Mouse (Mus musculus) liver, embryonic 12.5 days (tissue): ENCODE measurements at regions not wholly inside any gene's neighbourhood (a gene's known extent, or its start where the extent isn't known, plus 50 kb on each side); places are given as distances from the start of the nearest gene placed in this dataset.

Experiments
- ATAC-seq: fragments of 200-750 bp; cut with Nextera tagmentation; 2 replicates; pipeline ENCODE4 v1.8.0; 2017; ENCODE audit warnings: moderate number of reproducible peaks, mild to moderate bottlenecking, moderate library complexity
- H3K27ac ChIP-seq: fragments of 300-500 bp; sonication (generic); 2 replicates; pipeline ENCODE4 v1.5.1; 2016; ENCODE audit warnings: mild to moderate bottlenecking
- H3K27me3 ChIP-seq: fragments of 300-500 bp; sonication (generic); replicated peaks from 2 replicates; pipeline ENCODE4 v1.6.1; 2016; ENCODE audit warnings: mild to moderate bottlenecking, moderate library complexity
- H3K36me3 ChIP-seq: fragments of 300-500 bp; sonication (generic); 2 replicates; pipeline ENCODE4 v1.6.1; 2016; ENCODE audit warnings: mild to moderate bottlenecking, moderate library complexity
- H3K4me1 ChIP-seq: fragments of 300-500 bp; sonication (generic); 2 replicates; pipeline ENCODE4 v1.6.1; 2016
- H3K4me2 ChIP-seq: fragments of 300-500 bp; sonication (generic); 2 replicates; pipeline ENCODE4 v1.6.1; 2016; ENCODE audit warnings: mild to moderate bottlenecking, moderate library complexity
- H3K4me3 ChIP-seq: fragments of 300-500 bp; sonication (generic); 2 replicates; pipeline ENCODE4 v1.5.1; 2016; ENCODE audit warnings: mild to moderate bottlenecking, moderate library complexity
- H3K9ac ChIP-seq: fragments of 300-500 bp; sonication (generic); 2 replicates; pipeline ENCODE4 v1.6.1; 2016; ENCODE audit warnings: mild to moderate bottlenecking, moderate library complexity
- H3K9me3 ChIP-seq: fragments of 300-500 bp; sonication (generic); replicated peaks from 2 replicates; pipeline ENCODE4 v1.6.1; 2016; ENCODE audit warnings: mild to moderate bottlenecking, moderate library complexity
- WGBS: fragments of 180-500 bp; shearing (Covaris S2); methylation state at CpG from one replicate; pipeline ENCODE4 v1.1.7; 2016; ENCODE audit not compliant: insufficient replicate concordance; 5-methylcytosine and 5-hydroxymethylcytosine counted together

DNA sequence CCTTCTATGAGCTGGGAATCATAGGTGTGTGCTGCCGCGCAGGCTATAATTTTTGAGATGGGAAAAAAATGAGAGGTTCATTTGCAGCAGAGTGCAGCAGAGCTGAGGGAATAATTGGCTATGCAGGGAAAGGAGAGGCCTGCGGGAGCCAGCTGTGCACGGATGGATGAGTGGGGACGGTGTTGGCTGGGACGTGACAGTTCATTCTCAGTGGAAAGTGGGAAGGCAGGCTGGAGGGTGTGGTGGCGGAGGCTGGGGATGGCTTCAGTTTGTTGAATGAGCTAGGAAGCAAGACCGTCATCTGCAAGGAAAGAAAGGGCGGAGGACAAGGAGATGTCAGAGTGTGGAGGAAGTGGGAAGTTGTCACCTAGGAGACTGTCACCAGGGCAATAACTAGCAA lies 180.4 kb upstream of the Bcor start:
- Histone ChIP-seq H3K36me3 (no peaks in the 10 kb centered on the region), H3K4me3 (no peak overlapping the region), H3K9me3 (no peaks in the 10 kb centered on the region), H3K27ac (no peak overlapping the region), H3K27me3 (no peaks in the 10 kb centered on the region), H3K9ac (no peak overlapping the region), H3K4me1 (no peaks in the 10 kb centered on the region), H3K4me2 (no peak overlapping the region)
- ATAC-seq, result no peak
- 75% methylated on average over 9 of the region's 9 CpGs for WGBS

DNA sequence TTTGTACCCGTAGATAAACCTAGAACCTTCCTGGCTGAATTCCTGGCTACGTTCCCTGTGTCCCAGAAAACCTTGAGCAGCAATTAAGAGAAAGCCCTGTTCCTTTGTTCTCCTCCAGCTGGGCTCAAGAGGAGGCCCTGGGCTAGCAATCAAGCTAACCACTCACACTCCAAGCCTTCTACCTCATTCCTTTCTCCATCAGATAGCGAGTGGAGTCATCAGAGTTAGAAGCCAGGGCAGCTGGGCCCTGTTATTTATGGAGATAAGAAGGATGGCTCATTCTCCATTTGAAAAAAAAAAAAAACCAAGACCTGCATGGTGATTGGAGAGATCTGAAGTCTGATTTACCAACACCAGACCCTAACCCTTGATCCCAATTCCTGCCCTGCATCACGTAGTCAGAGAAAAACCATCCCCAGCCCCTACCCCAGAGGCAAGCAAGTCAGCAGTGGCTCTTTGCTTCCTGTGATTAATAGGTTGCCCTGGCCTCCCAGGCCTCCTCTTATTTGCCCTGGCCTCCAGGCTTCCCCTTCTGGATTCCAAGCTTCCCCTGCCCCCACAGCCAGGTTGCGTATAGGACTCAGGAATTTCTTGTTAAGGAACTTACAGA lies 181.3 kb upstream of the Bcor start:
- no peak for ATAC-seq
- no peak overlapping the region for H3K4me2 ChIP-seq
- 45% methylated on average over 5 of the region's 5 CpGs for WGBS
- H3K36me3 ChIP-seq, result no peaks in the 10 kb centered on the region
- H3K9me3 ChIP-seq, result no peaks in the 10 kb centered on the region
- H3K27me3 ChIP-seq, result no peaks in the 10 kb centered on the region
- H3K27ac ChIP-seq, result no peak overlapping the region
- no peak overlapping the region for H3K4me3 ChIP-seq
- H3K4me1 ChIP-seq, result no peaks in the 10 kb centered on the region
- no peak overlapping the region for H3K9ac ChIP-seq

GRCm38 (mm10) chrX:12344805-12345555 lies 184.8 kb upstream of the Bcor start:
- H3K4me3 ChIP-seq, result no peak overlapping the region
- H3K27ac ChIP-seq, result no peak overlapping the region
- no peaks in the 10 kb centered on the region for H3K9me3 ChIP-seq
- H3K27me3 ChIP-seq, result no peaks in the 10 kb centered on the region
- no peaks in the 10 kb centered on the region for H3K4me1 ChIP-seq
- WGBS, result 65% methylated on average over 12 of the region's 12 CpGs
- ATAC-seq, result no peak
- H3K9ac ChIP-seq, result no peak overlapping the region
- H3K4me2 ChIP-seq, result no peak overlapping the region
- no peaks in the 10 kb centered on the region for H3K36me3 ChIP-seq

DNA sequence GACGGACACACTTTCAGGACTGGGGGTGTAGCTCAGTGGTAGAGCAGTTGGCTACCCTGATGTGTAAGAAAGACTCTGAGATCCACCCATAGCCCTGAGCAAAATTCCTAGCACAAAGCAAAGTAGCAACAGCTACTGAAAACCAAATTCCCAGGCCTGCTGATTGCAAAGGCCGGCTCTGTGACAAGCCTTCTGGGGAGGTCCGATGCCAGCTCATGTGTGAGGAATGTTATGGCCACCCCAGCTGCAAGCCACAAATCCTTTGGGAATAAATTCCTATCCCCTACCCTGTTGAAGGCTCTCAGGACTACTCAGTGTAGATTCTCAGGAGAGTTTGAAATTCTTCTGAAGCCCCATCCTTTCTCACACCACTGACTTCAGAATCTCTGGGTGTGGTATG lies 186.7 kb upstream of the Bcor start:
- Histone ChIP-seq H3K36me3 (no peaks in the 10 kb centered on the region), H3K9ac (no peak overlapping the region), H3K27ac (no peak overlapping the region), H3K4me1 (no peaks in the 10 kb centered on the region), H3K9me3 (no peaks in the 10 kb centered on the region), H3K4me2 (no peak overlapping the region), H3K4me3 (no peak overlapping the region), H3K27me3 (no peaks in the 10 kb centered on the region)
- ATAC-seq, result no peak
- WGBS, result 77% methylated on average over 3 of the region's 3 CpGs

DNA sequence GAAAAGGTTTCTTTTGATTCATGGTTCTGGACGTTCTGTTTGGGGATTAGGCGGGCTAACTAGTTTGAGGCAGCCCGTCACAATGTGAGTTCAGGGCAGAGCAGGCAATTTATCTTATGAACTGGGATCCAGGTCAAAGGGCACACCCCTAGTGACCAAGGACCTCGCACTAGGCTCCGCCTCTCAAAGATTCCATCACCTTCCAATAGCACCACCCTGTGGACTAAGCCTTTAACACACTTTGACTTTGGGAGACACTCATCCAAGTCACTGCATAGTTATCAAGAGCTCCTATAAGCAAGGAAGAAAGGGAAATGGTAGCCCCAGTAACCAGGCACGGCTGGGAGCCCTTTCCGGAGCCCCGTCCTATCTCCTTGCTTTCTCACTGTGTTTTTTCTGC lies 188.0 kb upstream of the Bcor start:
- H3K9ac ChIP-seq, result no peak overlapping the region
- no peak overlapping the region for H3K27ac ChIP-seq
- H3K27me3 ChIP-seq, result 0 out of 2 replicates have a peak, but pooled peaks cover 5% of the 10 kb centered on the region
- H3K4me2 ChIP-seq, result no peak overlapping the region
- H3K36me3 ChIP-seq, result no peaks in the 10 kb centered on the region
- 35% methylated on average over 8 of the region's 8 CpGs for WGBS
- H3K9me3 ChIP-seq, result no peaks in the 10 kb centered on the region
- H3K4me1 ChIP-seq, result no peaks in the 10 kb centered on the region
- no peak overlapping the region for H3K4me3 ChIP-seq
- no peak for ATAC-seq

DNA sequence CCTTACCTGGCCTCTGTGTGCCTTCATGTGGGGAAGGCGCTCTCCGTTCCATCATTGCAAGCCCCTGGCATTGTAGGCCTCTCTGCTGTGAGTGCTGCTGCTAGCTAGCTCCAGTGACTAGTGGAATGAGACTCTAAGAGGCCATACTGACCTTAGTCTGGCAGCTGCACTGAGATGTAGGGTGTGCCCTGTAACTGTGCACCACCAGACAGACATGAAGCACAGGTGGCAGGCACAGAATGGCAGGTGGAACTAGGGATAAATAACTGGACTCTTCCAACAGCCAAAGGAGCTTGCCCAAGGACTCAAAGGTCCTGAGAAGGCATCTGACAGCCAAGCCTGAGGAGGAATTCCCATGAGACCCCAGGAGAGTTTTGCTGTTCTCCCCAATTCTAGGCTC lies 194.7 kb upstream of the Bcor start:
- no peaks in the 10 kb centered on the region for H3K9me3 ChIP-seq
- no peaks in the 10 kb centered on the region for H3K4me1 ChIP-seq
- no peak for ATAC-seq
- no peak overlapping the region for H3K4me3 ChIP-seq
- no peak overlapping the region for H3K27ac ChIP-seq
- H3K4me2 ChIP-seq, result no peak overlapping the region
- WGBS, result 66% methylated on average over 2 of the region's 2 CpGs
- peaks cover 5% of the 10 kb centered on the region; the same call in 1 of the 2 replicates for H3K27me3 ChIP-seq
- H3K9ac ChIP-seq, result no peak overlapping the region
- H3K36me3 ChIP-seq, result no peaks in the 10 kb centered on the region

DNA sequence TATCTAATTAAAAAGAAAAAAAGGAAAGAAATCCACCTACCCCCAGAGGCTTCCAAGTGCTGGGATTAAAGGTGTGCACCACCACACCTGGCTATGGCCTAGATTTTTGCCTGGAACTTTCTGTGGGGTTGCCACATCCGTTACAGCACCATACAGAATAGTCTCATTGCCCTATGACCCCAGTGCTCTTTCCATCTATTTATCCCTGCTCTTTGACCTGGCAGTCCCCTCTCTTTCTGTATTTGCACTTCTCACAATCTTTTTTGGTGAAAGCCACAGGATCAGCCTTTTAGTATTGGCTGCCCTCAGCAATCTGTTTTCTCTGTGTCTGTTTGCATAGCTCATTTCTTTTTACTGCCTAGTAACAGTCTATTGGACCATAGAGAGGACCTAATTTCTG lies 197.9 kb upstream of the Bcor start:
- H3K27ac ChIP-seq, result no peak overlapping the region
- 36% methylated on average over 1 of the region's 1 CpGs for WGBS
- no peak for ATAC-seq
- H3K4me2 ChIP-seq, result no peak overlapping the region
- H3K4me1 ChIP-seq, result no peaks in the 10 kb centered on the region
- H3K36me3 ChIP-seq, result no peaks in the 10 kb centered on the region
- no peak overlapping the region for H3K9ac ChIP-seq
- H3K27me3 ChIP-seq, result peaks cover 1% of the 10 kb centered on the region; the same call in 1 of the 2 replicates
- no peaks in the 10 kb centered on the region for H3K9me3 ChIP-seq
- H3K4me3 ChIP-seq, result no peak overlapping the region

DNA sequence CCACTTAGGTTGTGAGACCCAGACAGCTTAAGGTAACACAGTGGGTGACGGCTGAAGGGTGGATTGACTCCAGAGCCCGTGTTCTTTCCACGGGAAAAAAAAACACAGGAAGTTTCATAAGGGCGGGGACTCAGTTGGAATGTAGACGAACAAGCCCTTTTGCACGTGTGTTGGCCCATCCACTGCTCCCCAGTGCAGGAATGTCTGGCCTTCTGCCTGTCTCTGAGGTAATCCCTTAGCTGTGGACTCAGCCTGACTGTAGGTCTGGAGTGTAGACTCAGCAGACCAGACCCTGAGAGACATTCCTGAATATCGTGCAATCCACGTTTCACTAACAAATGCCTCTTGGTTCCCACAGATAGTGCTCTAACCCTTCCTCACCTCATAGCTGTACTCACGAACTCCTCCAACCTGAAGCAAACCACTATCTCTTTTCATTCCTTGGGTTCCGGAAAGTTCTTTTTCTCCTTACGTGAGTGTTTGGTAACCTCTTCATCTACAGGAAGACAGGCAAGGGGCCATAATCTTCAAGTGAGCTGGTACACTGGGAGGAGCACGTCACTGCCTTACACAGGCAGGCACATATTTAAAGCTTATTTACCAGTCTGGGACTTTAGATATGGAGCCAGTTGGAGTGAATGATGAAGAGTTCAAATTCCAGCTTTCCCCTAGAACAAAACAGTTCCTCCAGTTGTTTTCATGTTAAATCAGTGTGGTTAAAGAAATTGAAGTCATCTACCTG lies 205.6 kb upstream of the Bcor start:
- Histone ChIP-seq H3K27ac (no peak overlapping the region), H3K4me2 (no peak overlapping the region), H3K4me3 (no peak overlapping the region), H3K27me3 (0 out of 2 replicates have a peak, but pooled peaks cover 9% of the 10 kb centered on the region), H3K4me1 (no peaks in the 10 kb centered on the region), H3K9me3 (no peaks in the 10 kb centered on the region), H3K9ac (no peak overlapping the region), H3K36me3 (no peaks in the 10 kb centered on the region)
- no peak for ATAC-seq
- 59% methylated on average over 12 of the region's 12 CpGs for WGBS

DNA sequence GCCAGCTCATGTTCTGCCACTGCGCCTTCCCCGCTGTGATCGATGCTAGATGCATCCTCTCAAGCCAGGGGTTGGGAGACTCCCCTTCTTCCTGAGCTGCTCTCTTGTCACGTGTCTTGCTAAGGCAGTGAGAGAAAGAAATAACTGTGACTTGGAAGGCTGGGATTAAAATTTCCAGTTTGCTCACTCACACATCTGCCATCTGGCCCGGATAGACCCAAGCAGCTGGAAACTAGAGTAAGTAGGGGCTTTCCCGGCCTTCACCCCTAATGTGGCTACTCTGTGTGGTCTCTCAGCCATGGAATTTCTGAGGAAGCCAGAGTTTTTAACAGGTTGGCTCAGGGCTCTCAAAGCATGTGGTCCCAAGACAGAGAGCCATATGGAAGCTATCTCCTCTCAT lies 206.6 kb upstream of the Bcor start:
- WGBS, result 73% methylated on average over 6 of the region's 6 CpGs
- no peak overlapping the region for H3K4me3 ChIP-seq
- no peak overlapping the region for H3K4me2 ChIP-seq
- H3K9ac ChIP-seq, result no peak overlapping the region
- no peak for ATAC-seq
- H3K27me3 ChIP-seq, result peaks cover 13% of the 10 kb centered on the region; the same call in 1 of the 2 replicates
- no peak overlapping the region for H3K27ac ChIP-seq
- no peaks in the 10 kb centered on the region for H3K9me3 ChIP-seq
- H3K36me3 ChIP-seq, result no peaks in the 10 kb centered on the region
- no peaks in the 10 kb centered on the region for H3K4me1 ChIP-seq

DNA sequence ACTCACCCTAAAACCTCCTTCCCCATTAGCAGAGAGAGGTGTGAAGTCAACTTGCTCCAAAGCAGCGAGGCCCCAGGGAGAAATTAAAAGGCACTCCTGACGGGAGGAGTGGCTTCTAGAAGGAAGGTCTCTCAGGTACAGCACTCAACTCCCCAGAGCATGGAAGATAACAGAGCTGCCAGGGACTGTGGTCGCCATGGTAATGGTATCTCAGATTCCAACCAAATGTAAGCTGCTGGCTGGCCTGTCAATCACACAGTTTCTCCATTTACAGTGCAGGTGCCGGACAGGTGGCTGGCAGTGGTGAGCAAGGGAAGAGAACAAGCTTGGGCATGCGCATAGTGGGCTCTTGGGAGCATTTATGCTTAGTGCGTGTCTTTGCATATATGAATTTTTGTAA lies 213.5 kb upstream of the Bcor start:
- Histone ChIP-seq H3K4me2 (no peak overlapping the region), H3K4me1 (no peaks in the 10 kb centered on the region), H3K4me3 (no peak overlapping the region), H3K9me3 (no peaks in the 10 kb centered on the region), H3K27ac (no peak overlapping the region), H3K27me3 (peaks cover 18% of the 10 kb centered on the region), H3K36me3 (no peaks in the 10 kb centered on the region), H3K9ac (no peak overlapping the region)
- 52% methylated on average over 6 of the region's 6 CpGs for WGBS
- no peak for ATAC-seq

DNA sequence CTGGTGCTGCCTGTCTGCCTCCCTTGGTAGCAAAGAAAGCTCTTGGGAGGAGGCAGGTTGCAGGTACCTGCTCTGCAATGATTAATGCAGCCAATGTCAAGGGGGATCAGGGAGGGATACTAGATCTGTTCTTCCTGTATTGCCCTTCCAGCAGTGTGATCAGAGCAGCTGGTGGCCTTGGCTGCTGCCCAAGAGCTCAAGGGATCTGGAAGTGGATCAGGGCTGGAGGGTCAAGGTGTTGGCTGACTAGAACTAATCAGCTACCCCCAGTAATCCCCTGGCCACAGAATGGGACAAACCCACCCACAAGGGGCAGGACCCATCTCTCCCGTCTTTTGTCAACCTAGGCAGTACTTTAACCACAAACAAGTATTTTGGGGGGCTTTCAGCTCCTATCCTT lies 211.8 kb upstream of the Atp6ap2 start:
- peak overlapping the region; percentile 30; the same call in 1 of the 2 replicates for H3K27ac ChIP-seq
- WGBS, result 19% methylated on average over 1 of the region's 1 CpGs
- ATAC-seq, result no peak

More for the DNA sequence above, 211.8 kb upstream of the Atp6ap2 start:
- H3K27me3 ChIP-seq, result peaks cover 18% of the 10 kb centered on the region
- H3K36me3 ChIP-seq, result no peaks in the 10 kb centered on the region
- no peak overlapping the region for H3K4me3 ChIP-seq
- H3K9ac ChIP-seq, result no peak overlapping the region
- H3K4me1 ChIP-seq, result no peaks in the 10 kb centered on the region
- no peaks in the 10 kb centered on the region for H3K9me3 ChIP-seq
- no peak overlapping the region for H3K4me2 ChIP-seq
